Mouse (Mus musculus): ENCODE data around the gene Usp22. TPM values are rescaled to one million over a fixed set of nuclear protein-coding genes. Genes with fewer than 3 reads are reported as not detected.
"Not testable (repeated sequence)": the region's sequence is repeated elsewhere in the genome, so short reads cannot be mapped to it uniquely, and the experiment has no call there.

Gene Usp22
- polyA plus RNA-seq, 1 experiment = 107 TPM

DNA sequence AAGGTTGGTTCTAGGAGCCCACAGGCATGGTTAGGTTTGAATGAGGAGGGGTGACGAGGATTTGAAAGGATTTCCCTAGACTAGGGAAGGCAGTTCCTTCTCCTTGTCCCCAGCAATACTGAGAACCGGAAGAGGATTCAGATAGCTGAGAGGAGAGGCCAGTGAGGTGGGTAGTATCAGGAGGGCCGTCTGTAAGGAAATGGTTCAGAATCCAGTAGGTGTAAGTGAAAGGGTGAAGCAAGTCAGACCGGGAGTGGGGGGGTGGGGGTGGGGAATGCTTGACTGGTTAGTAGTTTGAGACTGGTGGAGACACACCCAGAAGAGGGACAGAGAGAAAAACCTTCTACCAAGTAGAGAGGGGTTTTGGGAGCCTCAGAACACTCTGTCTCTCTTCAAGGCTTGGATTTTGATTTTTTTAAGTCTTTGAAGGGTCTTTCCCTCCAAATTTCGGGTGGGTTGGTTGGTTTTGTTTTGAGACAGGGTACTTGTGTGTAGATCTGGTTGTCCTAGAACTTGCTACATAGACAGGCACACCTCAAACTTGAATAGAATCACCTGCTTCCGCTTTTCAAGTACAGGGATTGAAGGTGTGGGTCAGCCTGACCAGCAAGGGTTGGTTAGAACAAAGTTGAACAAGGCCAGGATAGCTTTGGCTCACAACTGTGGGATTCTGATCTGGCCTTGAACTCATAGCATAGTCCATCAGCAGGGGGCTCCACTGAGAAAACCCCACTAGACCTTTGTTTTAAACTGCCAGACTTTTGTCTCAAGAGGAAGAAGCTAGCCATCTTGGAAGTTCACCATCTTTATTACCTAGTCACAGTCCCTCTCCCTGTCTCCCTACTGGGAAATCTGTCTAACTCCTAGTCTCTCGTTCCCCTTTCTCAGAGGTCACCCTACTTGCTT lies 31.0 kb downstream of the Usp22 start:
- H3K27me3 ChIP-seq (ENCODE audit: control insufficient read depth, insufficient read depth, low read length, poor library complexity, severe bottlenecking) = no peaks in the 10 kb centered on the region
- no peak overlapping the region for H3K9ac ChIP-seq (ENCODE audit: low read depth, poor library complexity, severe bottlenecking)
- no peaks in the 10 kb centered on the region for H3K4me1 ChIP-seq (ENCODE audit: control insufficient read depth, insufficient read depth, low read length)
- H3K36me3 ChIP-seq (ENCODE audit: control insufficient read depth, insufficient read depth, low read length, poor library complexity, severe bottlenecking) = no peaks in the 10 kb centered on the region
- H3K27ac ChIP-seq (ENCODE audit: insufficient read depth, low read length) = no peak overlapping the region
- TF ChIP-seq CTCF (IDR thresholded peaks at IDR 0.05; ENCODE audit: low read depth, low read length) = no peak
- TF ChIP-seq POLR2A (IDR thresholded peaks at IDR 0.05; ENCODE audit: insufficient read depth, low read length) = no peak
- no peak for TF ChIP-seq EP300 (IDR thresholded peaks at IDR 0.05; ENCODE audit: insufficient read depth, low read depth, low read length)
- no peak overlapping the region for H3K4me3 ChIP-seq (ENCODE audit: low read depth, low read length)
- H3K9me3 ChIP-seq (replicated peaks; ENCODE audit: control insufficient read depth, insufficient read depth, low read length, poor library complexity, severe bottlenecking) = no peaks in the 10 kb centered on the region

DNA sequence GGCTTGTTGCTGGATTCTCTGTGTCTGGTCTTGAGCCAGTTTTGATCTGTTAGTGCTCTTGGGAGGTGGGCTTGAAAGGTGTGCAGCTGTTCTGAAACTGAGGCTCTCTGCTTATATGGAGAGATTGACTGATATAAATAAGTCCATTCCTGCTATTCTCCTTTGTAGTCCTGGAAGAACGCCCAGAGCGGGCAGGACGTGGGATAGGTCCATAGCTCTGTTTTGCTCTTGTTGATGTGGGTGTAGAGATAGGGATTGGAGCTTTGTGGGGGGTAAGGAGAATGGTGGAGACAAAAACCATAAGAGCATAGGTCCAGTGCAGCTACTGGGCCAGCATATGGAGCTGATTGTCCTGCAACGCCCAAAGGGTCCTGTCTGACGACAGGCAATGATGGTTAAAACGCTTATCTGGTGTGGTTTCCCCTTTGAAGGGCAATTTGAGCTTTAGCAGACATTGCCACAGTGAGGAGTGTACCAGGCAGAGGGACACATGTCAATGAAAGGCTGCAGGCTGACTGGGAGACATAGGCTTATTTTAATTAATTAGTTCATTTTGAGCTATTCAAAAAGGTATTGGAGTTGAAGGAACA lies 31.8 kb downstream of the Usp22 start:
- Histone ChIP-seq H3K36me3 (ENCODE audit: control insufficient read depth, insufficient read depth, low read length, poor library complexity, severe bottlenecking) (no peaks in the 10 kb centered on the region), H3K27me3 (ENCODE audit: control insufficient read depth, insufficient read depth, low read length, poor library complexity, severe bottlenecking) (no peaks in the 10 kb centered on the region), H3K4me3 (ENCODE audit: low read depth, low read length) (no peak overlapping the region), H3K27ac (ENCODE audit: insufficient read depth, low read length) (no peak overlapping the region), H3K9ac (ENCODE audit: low read depth, poor library complexity, severe bottlenecking) (no peak overlapping the region), H3K9me3 (replicated peaks; ENCODE audit: control insufficient read depth, insufficient read depth, low read length, poor library complexity, severe bottlenecking) (no peaks in the 10 kb centered on the region), H3K4me1 (ENCODE audit: control insufficient read depth, insufficient read depth, low read length) (no peaks in the 10 kb centered on the region)
- no peak for TF ChIP-seq EP300 (IDR thresholded peaks at IDR 0.05; ENCODE audit: insufficient read depth, low read depth, low read length)
- no peak for TF ChIP-seq CTCF (IDR thresholded peaks at IDR 0.05; ENCODE audit: low read depth, low read length)
- TF ChIP-seq POLR2A (IDR thresholded peaks at IDR 0.05; ENCODE audit: insufficient read depth, low read length) = no peak

DNA sequence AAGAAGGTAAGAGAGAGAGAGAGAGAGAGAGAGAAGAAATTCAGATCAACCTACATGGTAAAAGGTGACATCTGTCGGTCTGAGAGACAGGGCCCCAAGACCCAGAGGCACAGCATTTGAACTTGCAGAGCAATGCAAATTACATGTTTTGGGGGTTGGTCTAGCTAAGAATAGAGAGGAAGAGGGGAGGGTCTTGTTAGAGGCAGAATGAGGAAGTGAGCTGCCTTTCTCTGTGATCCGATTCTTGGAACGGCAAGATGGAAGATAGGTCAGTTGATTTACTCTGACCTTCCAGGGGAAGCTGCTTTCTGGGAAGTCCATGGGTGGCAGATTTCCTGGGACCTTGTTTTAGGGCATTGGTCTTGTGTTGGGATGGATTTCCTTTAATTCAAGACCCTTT lies 32.6 kb downstream of the Usp22 start:
- Histone ChIP-seq H3K9ac (ENCODE audit: low read depth, poor library complexity, severe bottlenecking) (no peak overlapping the region), H3K27me3 (ENCODE audit: control insufficient read depth, insufficient read depth, low read length, poor library complexity, severe bottlenecking) (no peaks in the 10 kb centered on the region), H3K4me1 (ENCODE audit: control insufficient read depth, insufficient read depth, low read length) (no peaks in the 10 kb centered on the region), H3K27ac (ENCODE audit: insufficient read depth, low read length) (no peak overlapping the region), H3K4me3 (ENCODE audit: low read depth, low read length) (no peak overlapping the region), H3K36me3 (ENCODE audit: control insufficient read depth, insufficient read depth, low read length, poor library complexity, severe bottlenecking) (no peaks in the 10 kb centered on the region), H3K9me3 (replicated peaks; ENCODE audit: control insufficient read depth, insufficient read depth, low read length, poor library complexity, severe bottlenecking) (no peaks in the 10 kb centered on the region)
- TF ChIP-seq CTCF (IDR thresholded peaks at IDR 0.05; ENCODE audit: low read depth, low read length) (no peak), POLR2A (IDR thresholded peaks at IDR 0.05; ENCODE audit: insufficient read depth, low read length) (no peak), EP300 (IDR thresholded peaks at IDR 0.05; ENCODE audit: insufficient read depth, low read depth, low read length) (no peak)

DNA sequence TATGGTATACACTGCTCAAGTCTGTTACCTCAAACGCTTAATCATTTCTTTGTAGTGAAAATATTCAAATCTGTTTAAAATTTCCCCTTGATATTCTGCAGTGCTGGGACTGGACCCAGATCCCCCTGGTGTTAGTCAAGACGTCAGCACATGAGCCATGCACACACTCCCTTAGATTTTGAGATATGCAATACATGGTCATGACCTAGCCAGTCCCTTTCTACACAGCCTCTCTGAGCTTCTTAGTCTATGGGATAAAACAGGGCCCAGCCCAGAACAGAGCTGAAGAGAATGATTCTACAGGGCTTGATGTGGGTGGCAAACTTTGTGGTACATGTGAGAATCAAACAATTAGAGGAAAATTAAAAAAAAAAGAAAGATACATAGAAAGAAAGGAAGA lies 33.2 kb downstream of the Usp22 start:
- TF ChIP-seq POLR2A (IDR thresholded peaks at IDR 0.05; ENCODE audit: insufficient read depth, low read length) (no peak), CTCF (IDR thresholded peaks at IDR 0.05; ENCODE audit: low read depth, low read length) (no peak), EP300 (IDR thresholded peaks at IDR 0.05; ENCODE audit: insufficient read depth, low read depth, low read length) (no peak)
- Histone ChIP-seq H3K9me3 (replicated peaks; ENCODE audit: control insufficient read depth, insufficient read depth, low read length, poor library complexity, severe bottlenecking) (no peaks in the 10 kb centered on the region), H3K27me3 (ENCODE audit: control insufficient read depth, insufficient read depth, low read length, poor library complexity, severe bottlenecking) (no peaks in the 10 kb centered on the region), H3K4me3 (ENCODE audit: low read depth, low read length) (no peak overlapping the region), H3K9ac (ENCODE audit: low read depth, poor library complexity, severe bottlenecking) (no peak overlapping the region), H3K4me1 (ENCODE audit: control insufficient read depth, insufficient read depth, low read length) (no peaks in the 10 kb centered on the region), H3K36me3 (ENCODE audit: control insufficient read depth, insufficient read depth, low read length, poor library complexity, severe bottlenecking) (no peaks in the 10 kb centered on the region), H3K27ac (ENCODE audit: insufficient read depth, low read length) (no peak overlapping the region)

DNA sequence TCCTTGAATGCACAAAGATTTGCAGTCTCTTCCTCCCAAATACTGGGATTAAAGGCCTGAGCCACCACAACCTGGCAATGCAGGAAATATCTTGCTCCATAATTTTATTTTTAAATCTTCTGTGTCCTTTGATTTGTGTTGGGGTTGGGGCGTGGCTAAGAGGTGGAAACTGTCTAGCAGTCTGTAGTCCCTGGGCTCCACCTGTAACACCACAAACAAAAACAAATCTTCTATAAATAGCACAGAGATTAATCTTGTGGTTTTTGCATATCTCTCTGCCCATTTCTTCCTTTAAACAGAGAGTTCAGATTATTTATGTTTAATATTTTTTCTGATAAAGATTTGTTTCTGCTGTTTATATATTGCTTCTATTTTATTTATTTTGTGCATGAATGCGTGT lies 41.9 kb downstream of the Usp22 start:
- Histone ChIP-seq H3K36me3 (ENCODE audit: control insufficient read depth, insufficient read depth, low read length, poor library complexity, severe bottlenecking) (no peaks in the 10 kb centered on the region), H3K27ac (ENCODE audit: insufficient read depth, low read length) (no peak overlapping the region), H3K27me3 (ENCODE audit: control insufficient read depth, insufficient read depth, low read length, poor library complexity, severe bottlenecking) (no peaks in the 10 kb centered on the region), H3K9ac (ENCODE audit: low read depth, poor library complexity, severe bottlenecking) (no peak overlapping the region), H3K4me3 (ENCODE audit: low read depth, low read length) (no peak overlapping the region), H3K9me3 (replicated peaks; ENCODE audit: control insufficient read depth, insufficient read depth, low read length, poor library complexity, severe bottlenecking) (no peaks in the 10 kb centered on the region), H3K4me1 (ENCODE audit: control insufficient read depth, insufficient read depth, low read length) (no peaks in the 10 kb centered on the region)
- no peak for TF ChIP-seq CTCF (IDR thresholded peaks at IDR 0.05; ENCODE audit: low read depth, low read length)
- TF ChIP-seq EP300 (IDR thresholded peaks at IDR 0.05; ENCODE audit: insufficient read depth, low read depth, low read length) = no peak
- no peak for TF ChIP-seq POLR2A (IDR thresholded peaks at IDR 0.05; ENCODE audit: insufficient read depth, low read length)

DNA sequence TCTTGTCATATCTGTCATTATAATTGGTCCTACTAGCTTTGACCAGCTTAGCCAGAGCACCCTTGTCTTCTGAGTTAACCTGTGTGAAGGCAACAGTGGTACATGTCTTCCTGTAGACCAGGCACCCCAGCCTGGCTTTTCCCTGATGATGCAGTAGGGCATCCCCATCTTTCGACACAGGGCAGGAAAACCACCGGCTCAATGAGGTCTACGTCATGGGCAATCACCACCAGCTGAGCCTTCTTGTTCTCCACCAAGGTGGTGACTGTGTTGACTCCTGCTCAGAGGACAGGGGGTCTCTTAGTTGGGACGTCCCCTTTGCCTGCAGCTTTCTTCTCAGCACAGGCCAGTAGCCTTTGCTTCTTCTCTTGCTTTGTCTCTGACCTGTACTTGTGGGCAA lies 44.2 kb downstream of the Usp22 start:
- not testable (repeated sequence) for H3K4me1 ChIP-seq (ENCODE audit: control insufficient read depth, insufficient read depth, low read length); H3K36me3 ChIP-seq (ENCODE audit: control insufficient read depth, insufficient read depth, low read length, poor library complexity, severe bottlenecking); H3K27me3 ChIP-seq (ENCODE audit: control insufficient read depth, insufficient read depth, low read length, poor library complexity, severe bottlenecking); H3K9me3 ChIP-seq (replicated peaks; ENCODE audit: control insufficient read depth, insufficient read depth, low read length, poor library complexity, severe bottlenecking); H3K27ac ChIP-seq (ENCODE audit: insufficient read depth, low read length); H3K9ac ChIP-seq (ENCODE audit: low read depth, poor library complexity, severe bottlenecking); H3K4me3 ChIP-seq (ENCODE audit: low read depth, low read length)
